Mouse (Mus musculus): Measurements from ENCODE around the gene Snx6. TPM values are rescaled to one million over a fixed set of nuclear protein-coding genes. Genes with fewer than 3 reads are reported as not detected.
"Not testable (repeated sequence)": the region's sequence is repeated elsewhere in the genome, so short reads cannot be mapped to it uniquely, and the experiment has no call there.

Snx6 gene
- polyA plus RNA-seq, 1 experiment from 2014 or later: 201 TPM

- H3K4me1 ChIP-seq; H3K4me2 ChIP-seq (replicated peaks); H3K9me3 ChIP-seq; H3K36me3 ChIP-seq; H3K27me3 ChIP-seq; H3K4me3 ChIP-seq; H3K9ac ChIP-seq (replicated peaks); H3K27ac ChIP-seq (replicated peaks): not testable (repeated sequence)
- WGBS: no CpG with 5 or more reads among the region's 56 CpGs
- ATAC-seq (ENCODE audit: low FRiP score, low read depth): peak; percentile 91
These were observed 76.4 kb downstream of the Snx6 start for GRCm38 (mm10) chr12:54718871-54719786.

GRCm38 (mm10) chr12:54717516-54717915, 78.0 kb downstream of the Snx6 start:
- H3K36me3 ChIP-seq; H3K4me1 ChIP-seq; H3K9me3 ChIP-seq; H3K27me3 ChIP-seq; ATAC-seq (ENCODE audit: low FRiP score, low read depth); H3K4me2 ChIP-seq (replicated peaks); H3K27ac ChIP-seq (replicated peaks); H3K4me3 ChIP-seq; H3K9ac ChIP-seq (replicated peaks): not testable (repeated sequence)
- 78% methylated on average over 5 of the region's 11 CpGs for WGBS

GRCm38 (mm10) chr12:54713822-54714626, 81.5 kb downstream of the Snx6 start:
- H3K4me2 ChIP-seq (replicated peaks); H3K9ac ChIP-seq (replicated peaks); H3K9me3 ChIP-seq; H3K4me1 ChIP-seq; H3K27me3 ChIP-seq; H3K4me3 ChIP-seq; H3K27ac ChIP-seq (replicated peaks); H3K36me3 ChIP-seq: not testable (repeated sequence)
- no CpG with 5 or more reads among the region's 48 CpGs for WGBS
- peak; percentile 55 for ATAC-seq (ENCODE audit: low FRiP score, low read depth)

GRCm38 (mm10) chr12:54710494-54710879, 85.0 kb downstream of the Snx6 start:
- H3K4me2 ChIP-seq (replicated peaks); H3K4me1 ChIP-seq; H3K36me3 ChIP-seq; H3K9me3 ChIP-seq; H3K4me3 ChIP-seq; H3K27me3 ChIP-seq; H3K9ac ChIP-seq (replicated peaks): not testable (repeated sequence)
- peak overlapping the region; percentile 74 for H3K27ac ChIP-seq (replicated peaks)
- peak; percentile 81 for ATAC-seq (ENCODE audit: low FRiP score, low read depth)
- WGBS: 0% methylated on average over 5 of the region's 8 CpGs

GRCm38 (mm10) chr12:54709691-54710493, 85.6 kb downstream of the Snx6 start:
- not testable (repeated sequence) for H3K27ac ChIP-seq (replicated peaks); H3K9ac ChIP-seq (replicated peaks); H3K9me3 ChIP-seq; H3K4me1 ChIP-seq; H3K36me3 ChIP-seq; H3K27me3 ChIP-seq
- peak overlapping the region; percentile 37; the same call in 1 of the 2 replicates for H3K4me2 ChIP-seq (replicated peaks)
- ATAC-seq (ENCODE audit: low FRiP score, low read depth): peak; percentile 79
- 1% methylated on average over 12 of the region's 44 CpGs for WGBS
- H3K4me3 ChIP-seq: 0 out of 2 replicates have a peak overlapping the region, but pooled peaks have one; percentile 22

- H3K9me3 ChIP-seq: no peaks in the 10 kb centered on the region
- 83% methylated on average over 7 of the region's 7 CpGs for WGBS
- no peaks in the 10 kb centered on the region; the same call in 1 of the 2 replicates for H3K27me3 ChIP-seq
- no peak for ATAC-seq (ENCODE audit: low FRiP score, low read depth)
- H3K4me1 ChIP-seq: peaks cover 4% of the 10 kb centered on the region
- no peaks in the 10 kb centered on the region for H3K36me3 ChIP-seq
- no peak overlapping the region for H3K27ac ChIP-seq (replicated peaks)
- no peak overlapping the region for H3K4me2 ChIP-seq (replicated peaks)
- H3K4me3 ChIP-seq: no peak overlapping the region
- H3K9ac ChIP-seq (replicated peaks): no peak overlapping the region
These were observed 96.1 kb downstream of the Snx6 start for GRCm38 (mm10) chr12:54699394-54699793.

GRCm38 (mm10) chr12:54697791-54698250, 97.7 kb downstream of the Snx6 start:
- no peaks in the 10 kb centered on the region for H3K9me3 ChIP-seq
- no peak overlapping the region for H3K9ac ChIP-seq (replicated peaks)
- H3K4me1 ChIP-seq: peaks cover 4% of the 10 kb centered on the region
- no peak for ATAC-seq (ENCODE audit: low FRiP score, low read depth)
- H3K36me3 ChIP-seq: no peaks in the 10 kb centered on the region
- peak overlapping the region; percentile 20; the same call in 1 of the 2 replicates for H3K27ac ChIP-seq (replicated peaks)
- no peak overlapping the region for H3K4me2 ChIP-seq (replicated peaks)
- WGBS: 59% methylated on average over 6 of the region's 6 CpGs
- no peak overlapping the region for H3K4me3 ChIP-seq
- H3K27me3 ChIP-seq: no peaks in the 10 kb centered on the region; the same call in 1 of the 2 replicates

GRCm38 (mm10) chr12:54697003-54697597, 98.4 kb downstream of the Snx6 start:
- no peak overlapping the region for H3K9ac ChIP-seq (replicated peaks)
- no peaks in the 10 kb centered on the region; the same call in 1 of the 2 replicates for H3K27me3 ChIP-seq
- 0 out of 2 replicates have a peak overlapping the region, but pooled peaks have one; percentile 20 for H3K27ac ChIP-seq (replicated peaks)
- H3K4me2 ChIP-seq (replicated peaks): no peak overlapping the region
- no peak overlapping the region for H3K4me3 ChIP-seq
- 10% methylated on average over 7 of the region's 7 CpGs for WGBS
- H3K9me3 ChIP-seq: no peaks in the 10 kb centered on the region
- peaks cover 4% of the 10 kb centered on the region for H3K4me1 ChIP-seq
- H3K36me3 ChIP-seq: peaks cover 7% of the 10 kb centered on the region; the same call in 1 of the 2 replicates
- ATAC-seq (ENCODE audit: low FRiP score, low read depth): peak; percentile 17

Other genes with a start within 250 kb of the Snx6 start
- 165 and 176 TPM in 2 replicates for gene Sptssa, start 139.1 kb downstream of the Snx6 start, polyA plus RNA-seq (2016; fragmentation: Nextera tagmentation; extraction: Ambion mirVana)
- 71.5 and 78.5 TPM in 2 replicates for gene Eapp, start 99.8 kb downstream of the Snx6 start, polyA plus RNA-seq (2016; fragmentation: Nextera tagmentation; extraction: Ambion mirVana)
- gene Cfl2, start 67.2 kb upstream of the Snx6 start, polyA plus RNA-seq (2016; fragmentation: Nextera tagmentation; extraction: Ambion mirVana): 232 and 246 TPM in 2 replicates
- 1.0 TPM in 1 of 2 replicates, not detected in the other for gene Gm20403, start 190.8 kb upstream of the Snx6 start, polyA plus RNA-seq (2016; fragmentation: Nextera tagmentation; extraction: Ambion mirVana)
- gene Baz1a, start 218.6 kb upstream of the Snx6 start, polyA plus RNA-seq (2016; fragmentation: Nextera tagmentation; extraction: Ambion mirVana): 35.4 and 40.3 TPM in 2 replicates